Mouse (Mus musculus): Measurements from ENCODE around the gene Slc38a5.

The Slc38a5 gene

DNA sequence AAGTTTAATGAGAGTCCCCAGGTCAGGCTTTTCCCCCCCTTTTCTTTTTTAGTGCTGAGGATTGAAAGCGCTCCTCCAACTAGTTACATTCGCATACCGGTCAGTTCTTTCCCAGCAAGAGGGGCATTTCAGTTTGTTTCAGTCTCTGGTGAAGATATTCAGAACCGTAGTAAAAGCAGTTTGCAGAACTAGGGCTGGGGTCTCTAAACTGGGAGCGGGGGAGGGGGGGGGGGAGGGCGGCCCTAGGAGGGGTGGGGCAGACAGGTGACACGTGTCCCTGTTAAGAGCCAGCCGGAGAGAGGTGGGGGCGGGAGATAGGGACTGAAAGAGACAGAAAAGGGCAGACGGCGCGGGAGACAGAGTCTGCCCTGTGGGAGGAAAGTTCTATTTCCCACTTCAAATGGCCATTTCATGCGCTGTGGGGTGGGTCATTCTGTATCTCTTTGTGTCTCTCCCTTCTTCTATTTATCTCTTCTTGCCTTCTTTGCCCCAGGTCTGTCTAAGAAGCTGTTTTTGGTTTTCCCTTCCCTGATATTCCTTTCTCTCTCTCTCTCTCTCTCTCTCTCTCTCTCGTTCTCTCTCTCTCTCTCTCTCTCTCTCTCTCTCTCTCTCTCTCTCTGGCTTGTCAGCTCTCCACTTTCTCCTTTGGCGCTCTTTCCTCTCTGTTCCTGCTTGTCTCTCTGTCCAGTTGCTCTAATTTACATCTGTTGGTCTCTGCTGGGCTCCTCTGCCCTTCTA is at the start of gene Slc38a5:
TSS of gene Slc38a5 (plus strand) at position 51 of the 738 bp plus-strand sequence.
- in situ Hi-C loops (cut with MboI; ENCODE audit: unreplicated experiment in 2 of 2), result no loop called here

DNA sequence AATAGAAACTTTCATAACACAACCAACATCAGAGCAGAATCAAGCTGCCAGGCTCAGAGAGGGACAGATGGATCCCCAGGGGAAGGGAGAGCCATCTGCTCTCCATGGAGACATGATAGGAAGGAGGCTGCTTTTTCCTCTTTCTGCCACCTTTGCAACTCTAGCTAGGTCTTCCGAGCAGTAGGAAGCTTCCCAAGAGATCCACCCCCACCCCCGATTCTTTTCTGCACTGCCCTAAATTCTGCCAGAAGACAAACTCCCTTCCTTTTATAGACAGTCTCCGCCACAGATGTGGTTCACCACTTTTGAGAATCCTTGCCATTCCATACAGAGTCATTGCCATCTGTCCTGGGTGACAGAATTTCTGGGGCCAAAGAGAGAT is 48.6 kb upstream of the Slc38a5 start:
- in situ Hi-C loops (cut with MboI; ENCODE audit: unreplicated experiment in 2 of 2), result no loop called here

DNA sequence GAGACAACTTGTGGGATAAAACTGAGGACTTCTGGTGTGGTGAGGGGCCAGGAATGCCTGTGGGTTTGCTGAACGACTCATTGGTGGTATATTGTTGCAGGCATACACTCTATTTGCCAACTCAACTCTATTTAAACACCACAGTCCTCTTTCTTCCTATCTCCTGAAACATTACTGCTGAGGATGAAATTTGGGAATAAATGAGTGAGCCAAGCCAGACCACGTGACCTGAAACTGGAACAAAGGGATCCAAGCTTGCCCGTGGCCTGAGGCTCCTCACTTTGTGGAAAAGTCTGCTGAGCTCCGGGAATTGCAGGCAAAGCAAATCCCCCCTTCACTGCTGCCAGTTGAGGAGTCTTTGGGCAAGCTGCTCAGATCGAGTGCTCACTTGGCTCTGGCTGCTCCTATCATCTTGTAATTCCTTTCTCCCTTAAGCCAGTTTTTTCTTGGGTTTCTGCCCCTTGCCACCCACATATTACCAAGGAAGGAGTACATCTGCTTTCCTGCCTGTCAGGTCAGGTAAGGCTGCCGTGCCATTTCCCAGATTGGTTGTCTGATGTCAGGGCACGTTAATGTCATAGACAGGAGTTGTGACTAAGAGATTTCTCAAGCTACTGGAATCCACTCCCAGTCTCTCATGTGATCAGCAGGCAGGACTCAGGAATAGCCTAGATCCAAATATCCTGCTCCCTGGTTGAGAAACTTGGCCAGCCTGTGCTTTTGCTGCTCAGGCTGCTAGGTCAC is 48.1 kb upstream of the Slc38a5 start:
- in situ Hi-C loops (cut with MboI; ENCODE audit: unreplicated experiment in 2 of 2), result no loop called here

DNA sequence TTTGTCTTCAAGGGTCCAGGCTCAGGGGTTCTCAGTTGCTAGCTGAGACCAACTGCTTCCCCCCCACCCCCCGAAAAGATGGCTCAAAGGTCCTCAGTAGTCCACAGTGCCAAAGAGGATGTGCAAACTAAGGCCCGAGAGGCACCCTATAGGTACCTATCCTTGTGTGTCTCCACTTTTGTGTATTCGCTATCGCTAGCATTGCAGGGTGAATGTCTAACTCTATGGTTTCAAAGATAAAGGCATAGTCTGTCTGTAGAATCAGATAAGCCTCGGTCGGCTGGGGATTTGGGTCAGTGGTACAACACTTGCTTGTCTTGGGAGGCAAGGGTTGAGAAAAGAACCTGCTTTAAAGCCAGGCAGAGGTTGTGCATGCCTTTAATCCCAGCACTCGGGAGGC is 47.5 kb upstream of the Slc38a5 start:
- in situ Hi-C loops (cut with MboI; ENCODE audit: unreplicated experiment in 2 of 2), result no loop called here

DNA sequence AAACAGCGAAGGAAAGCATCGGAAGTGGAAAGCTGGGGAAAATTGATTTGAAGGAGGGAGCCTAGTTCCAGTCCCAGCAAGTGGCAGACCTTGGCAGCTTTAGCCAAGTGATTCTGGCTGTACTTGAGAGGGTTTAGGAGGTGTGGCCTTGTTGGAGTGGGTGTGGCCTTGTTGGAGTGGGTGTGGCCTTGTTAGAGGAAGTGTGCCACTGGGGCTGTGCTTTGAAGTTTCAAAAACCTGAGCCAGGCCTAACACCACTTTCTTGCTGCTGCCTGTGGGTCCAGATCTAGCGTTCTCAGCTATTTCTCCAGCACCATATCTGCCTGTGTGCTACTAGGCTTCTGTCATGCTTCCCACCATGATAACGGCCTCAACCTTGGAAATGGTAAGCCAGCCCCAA is 40.7 kb upstream of the Slc38a5 start:
- in situ Hi-C loops (cut with MboI; ENCODE audit: unreplicated experiment in 2 of 2), result loop anchor here in 1 of 2 experiments (25.0 kb wide), 1 partner anchor 318 kb away; the partner anchor contains the start of genes Gm10490, Gm10491 and Pcsk1n

DNA sequence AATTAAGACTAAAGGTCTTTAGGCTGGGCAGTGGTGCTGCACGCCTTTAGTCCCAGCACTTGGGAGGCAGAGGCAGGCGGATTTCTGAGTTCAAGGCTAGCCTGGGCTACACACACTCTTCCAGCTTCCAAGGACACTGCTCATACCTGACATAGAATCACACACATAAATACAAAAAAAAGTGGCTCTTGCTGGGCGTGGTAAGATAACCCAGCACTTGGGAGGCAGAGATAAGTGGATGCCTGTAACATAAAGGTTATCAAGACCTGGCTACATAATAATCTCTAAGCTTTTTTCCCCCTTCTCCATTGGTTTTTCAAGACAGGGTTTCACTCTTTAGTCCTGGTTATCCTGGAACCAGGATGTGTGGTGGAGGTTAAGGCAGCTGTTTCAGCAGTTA is 37.3 kb upstream of the Slc38a5 start:
- in situ Hi-C loops (cut with MboI; ENCODE audit: unreplicated experiment in 2 of 2), result loop anchor here in 1 of 2 experiments (25.0 kb wide), 1 partner anchor 321 kb away; the partner anchor contains the start of genes Gm10490, Gm10491 and Pcsk1n

DNA sequence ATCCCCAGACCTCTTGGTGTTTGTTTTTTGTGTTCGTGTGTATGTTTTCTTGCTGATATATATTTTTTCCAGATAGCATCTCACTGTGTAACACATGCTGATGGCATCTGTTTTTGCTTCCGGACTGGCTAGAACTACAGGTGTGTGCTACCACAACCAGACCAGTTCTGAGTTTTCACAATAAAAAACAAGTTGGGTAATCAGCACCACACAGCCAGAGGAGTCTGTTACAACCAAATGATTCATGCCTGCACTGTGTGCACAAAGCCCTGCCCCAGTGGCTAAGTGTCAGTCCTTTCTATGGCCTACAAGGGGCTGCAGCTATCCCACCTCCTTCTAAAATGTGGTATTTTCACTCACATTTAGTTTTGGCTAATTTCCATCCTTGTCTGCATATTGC is 34.2 kb upstream of the Slc38a5 start:
- in situ Hi-C loops (cut with MboI; ENCODE audit: unreplicated experiment in 2 of 2), result loop anchor here in 1 of 2 experiments (25.0 kb wide), 1 partner anchor 324 kb away; the partner anchor contains the start of genes Gm10490, Gm10491 and Pcsk1n

DNA sequence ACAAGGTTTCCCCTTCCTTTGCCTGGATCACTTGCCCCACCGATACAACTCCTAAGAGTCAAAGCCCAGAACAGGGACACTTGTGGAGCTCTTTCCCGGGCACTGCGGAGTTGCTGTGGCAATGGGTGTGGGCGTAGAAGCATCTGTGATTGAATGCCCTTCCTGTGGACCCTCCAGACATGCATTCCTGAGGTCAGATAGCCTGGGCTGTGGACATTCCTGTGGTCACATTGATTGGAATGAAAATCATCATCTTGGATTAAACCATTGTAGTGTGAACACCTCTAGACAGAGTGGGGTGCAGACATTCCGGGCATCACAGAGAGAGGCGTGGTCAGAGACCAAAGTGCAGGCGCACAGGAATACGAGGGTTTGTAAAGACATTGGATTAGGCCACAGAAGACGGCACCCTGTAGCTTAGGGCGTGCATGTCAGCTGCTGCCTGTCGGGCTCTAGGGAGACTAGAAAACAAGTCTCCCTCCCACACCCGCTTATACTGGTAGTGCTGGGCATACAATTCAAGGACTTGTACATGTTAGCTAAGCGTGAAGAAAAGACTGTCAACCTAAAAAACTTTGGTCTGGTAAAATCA is 32.0 kb upstream of the Slc38a5 start:
- in situ Hi-C loops (cut with MboI; ENCODE audit: unreplicated experiment in 2 of 2), result loop anchor here in 1 of 2 experiments (25.0 kb wide), 1 partner anchor 327 kb away; the partner anchor contains the start of genes Gm10490, Gm10491 and Pcsk1n

DNA sequence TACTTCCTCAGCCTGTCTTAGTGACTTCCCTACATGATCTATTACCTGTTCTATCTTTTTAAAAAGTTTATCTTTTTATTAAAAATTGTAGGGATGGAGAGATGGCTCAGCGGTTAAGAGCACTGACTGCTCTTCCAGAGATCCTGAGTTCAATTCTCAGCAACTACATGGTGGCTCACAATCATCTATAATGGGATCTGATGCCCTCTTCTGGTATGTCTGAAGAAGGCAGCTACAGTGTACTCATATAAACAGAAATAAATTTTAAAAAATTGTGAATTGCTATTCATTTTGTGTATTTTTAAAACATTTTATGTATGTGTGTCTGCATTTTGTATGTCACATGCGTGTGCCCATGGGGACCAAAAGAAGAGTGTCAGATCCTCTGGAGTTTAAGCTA is 23.3 kb upstream of the Slc38a5 start:
- in situ Hi-C loops (cut with MboI; ENCODE audit: unreplicated experiment in 2 of 2), result loop anchor here (10.0 to 25.0 kb wide), 2 partner anchors 53 to 335 kb away; partner anchors contain the start of genes Ebp (in 1 of the 2), Gm10490 (in 1 of the 2), Gm10491 (in 1 of the 2) and Pcsk1n (in 1 of the 2)

DNA sequence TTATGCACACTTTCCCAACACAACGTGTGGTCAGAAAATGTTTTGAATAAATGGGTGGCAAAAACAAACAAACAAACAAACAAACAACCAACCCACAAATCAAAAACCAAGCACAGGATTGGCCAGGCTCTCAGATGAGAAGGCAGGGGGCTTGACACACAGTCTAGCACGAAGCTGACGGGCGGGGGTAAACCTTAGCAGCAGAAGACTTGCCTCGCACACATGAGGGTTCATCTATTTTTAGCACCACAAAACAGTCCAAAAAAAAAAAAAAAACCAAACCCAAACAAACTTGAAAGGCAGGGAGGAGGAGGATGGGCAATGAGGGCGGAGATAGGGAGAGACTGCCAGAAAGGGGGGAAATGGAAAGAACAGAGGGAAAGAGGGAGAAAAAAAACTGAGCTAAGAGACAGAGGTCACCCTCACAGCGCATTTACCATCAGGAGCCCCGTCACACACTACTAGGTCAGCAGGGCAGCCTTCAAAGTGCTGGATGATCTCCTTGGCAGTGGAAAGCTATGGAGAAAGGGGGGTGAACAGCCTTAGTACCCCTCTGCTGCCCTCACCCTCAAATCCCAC is 22.3 kb upstream of the Slc38a5 start:
- in situ Hi-C loops (cut with MboI; ENCODE audit: unreplicated experiment in 2 of 2), result loop anchor here (10.0 to 25.0 kb wide), 2 partner anchors 54 to 336 kb away; partner anchors contain the start of genes Ebp (in 1 of the 2), Gm10490 (in 1 of the 2), Gm10491 (in 1 of the 2) and Pcsk1n (in 1 of the 2)

DNA sequence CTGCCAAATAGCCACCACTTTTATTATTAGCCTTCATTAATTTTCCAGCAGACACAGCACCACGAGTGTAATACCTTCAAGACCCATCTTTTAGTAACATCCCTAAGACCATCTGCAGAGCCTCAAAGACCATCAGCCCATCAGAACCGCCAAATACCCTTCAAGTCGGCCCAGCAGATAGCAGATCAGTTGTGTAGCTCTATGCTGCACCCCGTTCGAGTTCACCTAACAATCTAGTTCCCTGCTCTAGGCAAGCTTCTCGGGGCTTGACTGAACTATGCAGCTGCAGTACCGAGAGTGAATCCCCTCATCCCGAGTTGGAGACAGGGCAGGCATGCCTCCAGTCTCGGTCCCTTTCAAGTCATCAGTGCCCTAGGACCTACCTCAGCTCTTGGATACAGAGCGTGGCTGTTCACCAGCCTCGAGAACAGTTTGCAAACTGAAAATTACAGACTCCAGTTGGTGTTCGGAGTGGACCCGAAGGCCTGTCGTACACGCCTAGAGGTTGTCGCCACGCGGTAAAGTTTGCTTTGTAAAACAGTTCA is 19.1 kb upstream of the Slc38a5 start:
- in situ Hi-C loops (cut with MboI; ENCODE audit: unreplicated experiment in 2 of 2), result no loop called here

DNA sequence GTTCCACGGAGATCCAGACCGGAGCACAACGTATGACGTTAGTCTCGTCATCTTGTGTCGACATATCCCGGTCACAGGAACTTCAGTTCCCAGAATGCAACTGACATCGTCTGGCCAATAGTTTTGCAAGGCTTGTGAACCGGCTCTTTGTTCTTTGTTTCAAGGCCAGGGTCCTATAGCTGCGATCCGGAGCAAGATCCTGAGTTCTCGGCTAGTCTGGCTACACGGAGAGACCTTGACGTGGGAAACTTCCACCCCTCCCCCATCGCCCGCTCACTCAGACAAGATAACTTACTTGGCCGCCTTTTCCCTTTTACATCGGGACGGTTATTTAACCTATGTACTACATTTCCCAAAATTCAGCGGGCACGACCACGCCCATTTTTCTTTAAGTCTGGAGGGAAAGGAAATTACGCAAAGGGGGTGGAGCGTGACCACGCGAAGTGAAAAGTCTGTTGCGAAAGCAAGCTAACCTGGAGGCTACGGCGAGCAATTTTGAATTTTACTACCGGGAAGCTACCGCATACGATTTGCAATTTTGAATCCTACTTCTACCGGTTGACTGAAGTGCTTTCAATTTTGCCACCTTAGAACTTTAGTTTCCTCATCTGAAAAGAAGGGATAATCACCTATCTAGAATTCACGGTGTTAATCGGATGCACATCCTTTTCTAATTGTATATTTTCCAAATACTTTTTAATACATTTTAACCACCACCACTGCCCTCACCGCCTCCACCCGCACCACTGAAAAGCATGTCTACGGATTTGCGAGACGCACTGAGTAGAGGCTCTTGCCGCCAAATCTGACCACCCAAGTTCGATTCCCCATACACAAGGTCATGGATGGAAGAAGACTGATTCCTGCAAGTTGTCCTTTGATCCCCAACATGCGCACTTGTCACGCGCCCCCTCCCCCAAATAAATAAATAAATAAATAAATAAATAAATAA is 18.3 kb upstream of the Slc38a5 start, which contains the start of gene Ftsj1:
TSS of gene Ftsj1 (minus strand) at position 73 of the 952 bp plus-strand sequence.
- in situ Hi-C loops (cut with MboI; ENCODE audit: unreplicated experiment in 2 of 2), result no loop called here

DNA sequence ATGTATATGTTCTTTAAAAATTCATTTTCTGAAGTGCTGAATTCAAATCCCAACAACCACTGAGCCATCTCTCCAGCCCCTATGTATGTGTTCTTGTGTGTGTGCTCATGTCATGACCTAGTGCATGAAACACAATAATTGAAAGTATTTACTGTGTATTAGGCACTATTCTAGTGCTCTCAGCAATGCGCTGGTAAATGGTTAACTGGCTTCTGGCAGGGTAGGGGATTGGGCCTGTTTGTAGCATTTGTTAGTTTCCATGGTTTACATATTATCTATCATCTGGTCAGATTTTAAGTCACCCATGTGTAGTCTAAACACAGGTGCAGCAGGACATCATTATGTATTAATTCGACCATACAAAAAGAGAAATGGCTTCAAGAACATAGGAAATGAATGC is 17.2 kb upstream of the Slc38a5 start:
- in situ Hi-C loops (cut with MboI; ENCODE audit: unreplicated experiment in 2 of 2), result no loop called here

DNA sequence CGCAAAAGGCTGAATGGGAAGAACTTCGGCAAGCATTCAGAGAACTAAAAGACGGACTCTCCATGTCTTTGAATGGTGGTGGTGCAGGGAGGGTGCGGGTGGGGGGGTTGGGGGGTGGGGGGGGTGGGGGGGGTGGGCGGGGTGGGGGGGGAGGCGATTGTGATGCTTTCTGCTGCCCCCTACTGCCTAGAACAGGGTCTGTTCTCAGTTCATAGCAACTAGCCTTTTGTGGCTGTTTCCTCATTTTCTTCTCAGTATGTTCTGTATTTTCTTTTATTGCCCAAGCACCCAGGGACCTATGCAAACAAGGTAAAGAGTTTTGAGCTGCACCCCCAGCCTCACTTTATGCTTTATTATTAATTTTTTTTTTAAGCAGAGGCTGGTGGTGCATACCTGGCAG is 15.1 kb upstream of the Slc38a5 start:
- in situ Hi-C loops (cut with MboI; ENCODE audit: unreplicated experiment in 2 of 2), result no loop called here

DNA sequence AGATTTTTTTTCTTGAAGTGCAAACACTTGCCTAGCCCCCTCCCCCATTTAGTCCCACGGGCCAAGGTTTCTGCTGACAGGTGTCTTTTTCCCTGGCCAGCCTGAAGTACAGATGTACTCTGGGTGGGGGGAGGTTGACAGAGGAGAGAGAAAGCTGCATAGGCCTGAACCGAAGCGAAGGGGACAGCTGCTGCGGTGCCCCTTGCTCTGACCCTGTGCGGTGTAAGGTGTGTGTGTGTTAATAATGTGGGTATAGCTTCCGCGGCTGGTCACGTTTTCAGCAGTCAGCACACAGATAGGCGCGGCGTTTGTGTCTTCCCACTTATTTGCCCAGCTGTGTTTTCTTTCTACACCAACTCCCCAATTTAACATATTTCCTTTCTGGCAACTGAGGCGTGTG is 11.5 kb upstream of the Slc38a5 start:
- in situ Hi-C loops (cut with MboI; ENCODE audit: unreplicated experiment in 2 of 2), result no loop called here

DNA sequence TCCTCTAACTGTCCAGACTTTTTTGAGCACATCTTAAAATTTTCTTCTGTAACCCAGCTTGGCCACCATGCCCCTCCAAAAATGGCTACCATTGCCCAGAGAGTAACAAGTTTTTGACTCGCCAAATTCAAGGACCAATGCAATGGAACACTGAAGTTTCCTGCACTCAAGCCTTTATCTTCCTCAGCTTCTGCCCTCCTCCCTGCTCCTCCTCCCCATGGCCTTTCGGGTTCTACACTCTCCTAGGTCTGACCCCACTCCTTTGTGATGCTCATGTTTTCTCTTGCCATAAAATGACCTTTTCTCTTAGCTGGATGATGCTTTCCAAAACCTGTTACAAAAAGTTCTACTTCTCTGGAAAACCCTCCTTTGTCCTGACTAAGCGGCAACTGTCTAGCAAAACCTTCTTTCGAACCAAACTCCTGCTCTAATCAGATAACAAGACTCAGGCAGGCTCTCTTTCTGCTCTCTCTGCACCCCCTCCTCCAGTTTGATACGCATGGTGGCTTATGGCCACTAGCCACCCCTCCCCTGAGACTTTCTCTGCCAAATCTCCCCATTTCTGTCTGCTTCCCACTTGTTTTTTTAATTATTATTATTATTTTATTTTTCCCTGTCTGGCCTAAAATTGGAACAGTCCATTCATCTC is 7.7 kb upstream of the Slc38a5 start:
- in situ Hi-C loops (cut with MboI; ENCODE audit: unreplicated experiment in 2 of 2), result no loop called here

DNA sequence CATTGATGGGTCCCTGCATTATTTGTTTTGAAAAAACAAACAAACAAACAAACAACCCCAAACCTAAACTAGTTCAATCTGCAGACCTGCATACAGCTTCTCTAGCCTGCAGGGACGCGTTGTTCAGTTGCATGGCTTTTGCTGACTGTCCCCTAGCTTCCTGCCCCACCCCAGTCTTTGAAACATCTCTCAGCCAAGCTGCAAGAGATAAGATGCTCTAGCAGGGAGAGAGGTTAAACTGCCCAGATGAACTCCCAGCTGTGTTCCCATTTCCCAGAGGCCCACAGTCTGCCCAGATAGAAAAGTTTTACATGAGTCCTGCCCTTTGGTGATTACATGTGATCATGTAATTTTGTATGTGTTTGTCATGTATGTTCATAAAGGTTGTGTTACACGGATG is 6.7 kb upstream of the Slc38a5 start:
- in situ Hi-C loops (cut with MboI; ENCODE audit: unreplicated experiment in 2 of 2), result no loop called here

DNA sequence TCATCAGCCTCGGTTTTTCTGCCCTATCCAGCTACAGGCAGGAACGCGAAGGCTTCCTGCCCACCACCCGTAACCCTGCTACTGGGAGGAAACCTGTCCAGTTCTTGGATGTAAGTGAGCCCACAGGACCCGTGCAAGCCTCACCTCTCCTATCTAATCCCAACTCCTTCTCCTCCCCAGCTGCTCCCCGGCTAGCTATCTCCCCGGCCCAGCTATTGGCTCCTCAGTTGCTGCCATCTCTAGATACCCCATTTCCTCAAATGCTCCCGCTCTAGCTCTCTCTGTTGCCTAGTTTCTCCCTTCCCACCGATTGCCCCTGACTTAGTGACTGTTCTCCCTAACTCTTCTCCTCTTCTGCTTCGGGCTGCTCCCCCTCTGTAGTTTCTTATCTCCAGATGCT is 1.1 kb downstream of the Slc38a5 start:
- in situ Hi-C loops (cut with MboI; ENCODE audit: unreplicated experiment in 2 of 2), result no loop called here

DNA sequence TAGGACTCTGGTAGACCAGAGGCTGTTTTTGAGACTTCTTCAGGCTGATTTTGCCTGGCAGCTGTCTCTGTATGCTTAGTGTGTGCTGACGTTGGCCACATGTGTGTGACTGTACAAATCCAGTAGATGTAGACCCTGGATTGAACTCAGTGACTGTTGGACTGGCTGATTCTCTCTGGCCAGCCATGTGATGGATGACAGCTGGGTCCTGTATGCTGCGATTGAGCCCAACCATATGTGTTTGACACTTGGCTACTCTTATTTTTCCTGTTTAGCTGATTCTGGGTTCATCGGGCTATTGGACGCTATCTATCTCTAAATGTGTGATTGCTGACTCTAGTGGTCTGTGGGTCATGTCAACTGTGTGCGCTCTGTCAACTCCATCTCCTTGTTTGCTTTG is 3.1 kb downstream of the Slc38a5 start:
- in situ Hi-C loops (cut with MboI; ENCODE audit: unreplicated experiment in 2 of 2), result no loop called here
